Mouse (Mus musculus): ENCODE measurements around the gene Ddost. TPM values are rescaled to one million over a fixed set of nuclear protein-coding genes. Genes with fewer than 3 reads are reported as not detected.

The Ddost gene
- 226 and 241 TPM in 2 replicates for polyA plus RNA-seq (2016; fragmentation: Nextera tagmentation; extraction: Ambion mirVana)

GRCm38 (mm10) chr4:138304340-138305104 is at the start of gene Ddost:
Gene Ddost (plus strand): TSS chr4:138304730.
- Histone ChIP-seq H3K9me3 (no peaks in the 10 kb centered on the region), H3K27me3 (replicated peaks) (no peaks in the 10 kb centered on the region), H3K27ac (peak within 1 kb of the TSS; percentile 50), H3K4me1 (peaks cover 18% of the 10 kb centered on the region), H3K4me2 (replicated peaks) (peak within 1 kb of the TSS; percentile 91), H3K9ac (peak within 1 kb of the TSS; percentile 90), H3K36me3 (peaks cover 23% of the 10 kb centered on the region), H3K4me3 (peak within 1 kb of the TSS; percentile 95)
- ATAC-seq (ENCODE audit: low FRiP score, low read depth), result peak; percentile 98
- under 1% methylated on average over 64 of the region's 64 CpGs for WGBS

- H3K27me3 ChIP-seq (replicated peaks), result peaks cover 30% of the 10 kb centered on the region
- no peak overlapping the region for H3K4me2 ChIP-seq (replicated peaks)
- 83% methylated on average over 22 of the region's 22 CpGs for WGBS
Observed at GRCm38 (mm10) chr4:138257116-138257687, 47.3 kb upstream of the Ddost start.

GRCm38 (mm10) chr4:138258663-138259062 is 45.9 kb upstream of the Ddost start:
- WGBS, result 80% methylated on average over 7 of the region's 7 CpGs
- H3K27me3 ChIP-seq (replicated peaks), result peaks cover 26% of the 10 kb centered on the region

More at GRCm38 (mm10) chr4:138257116-138257687, 47.3 kb upstream of the Ddost start:
- H3K9me3 ChIP-seq, result no peaks in the 10 kb centered on the region
- H3K36me3 ChIP-seq, result no peaks in the 10 kb centered on the region; the same call in 1 of the 2 replicates
- no peak overlapping the region for H3K27ac ChIP-seq
- no peak overlapping the region for H3K4me3 ChIP-seq
- H3K4me1 ChIP-seq, result peaks cover 7% of the 10 kb centered on the region
- no peak overlapping the region for H3K9ac ChIP-seq
- ATAC-seq (ENCODE audit: low FRiP score, low read depth), result no peak

GRCm38 (mm10) chr4:138259482-138259881 is 45.0 kb upstream of the Ddost start:
- H3K27ac ChIP-seq, result no peak overlapping the region
- peaks cover 26% of the 10 kb centered on the region for H3K27me3 ChIP-seq (replicated peaks)
- no peaks in the 10 kb centered on the region; the same call in 1 of the 2 replicates for H3K36me3 ChIP-seq
- no peak for ATAC-seq (ENCODE audit: low FRiP score, low read depth)
- no peaks in the 10 kb centered on the region for H3K9me3 ChIP-seq
- H3K4me3 ChIP-seq, result no peak overlapping the region
- 81% methylated on average over 5 of the region's 5 CpGs for WGBS
- H3K4me2 ChIP-seq (replicated peaks), result no peak overlapping the region
- H3K9ac ChIP-seq, result no peak overlapping the region
- H3K4me1 ChIP-seq, result peaks cover 5% of the 10 kb centered on the region

More at GRCm38 (mm10) chr4:138258663-138259062, 45.9 kb upstream of the Ddost start:
- no peak overlapping the region for H3K4me3 ChIP-seq
- no peaks in the 10 kb centered on the region; the same call in 1 of the 2 replicates for H3K36me3 ChIP-seq
- no peaks in the 10 kb centered on the region for H3K9me3 ChIP-seq
- H3K4me2 ChIP-seq (replicated peaks), result no peak overlapping the region
- no peak overlapping the region for H3K9ac ChIP-seq
- H3K27ac ChIP-seq, result no peak overlapping the region
- no peak for ATAC-seq (ENCODE audit: low FRiP score, low read depth)
- peaks cover 5% of the 10 kb centered on the region for H3K4me1 ChIP-seq

GRCm38 (mm10) chr4:138261843-138262681 is 42.5 kb upstream of the Ddost start:
- under 1% methylated on average over 74 of the region's 78 CpGs for WGBS
- Histone ChIP-seq H3K27me3 (replicated peaks) (peaks cover 18% of the 10 kb centered on the region), H3K36me3 (no peaks in the 10 kb centered on the region), H3K9me3 (no peaks in the 10 kb centered on the region), H3K4me1 (peaks cover 5% of the 10 kb centered on the region), H3K4me3 (peak overlapping the region; percentile 70), H3K9ac (peak overlapping the region; percentile 45; the same call in 1 of the 2 replicates), H3K4me2 (replicated peaks) (peak overlapping the region; percentile 75), H3K27ac (no peak overlapping the region)
- peak; percentile 90 for ATAC-seq (ENCODE audit: low FRiP score, low read depth)

GRCm38 (mm10) chr4:138267869-138268268 is 36.7 kb upstream of the Ddost start:
- Histone ChIP-seq H3K4me1 (peaks cover 1% of the 10 kb centered on the region; the same call in 1 of the 2 replicates), H3K27me3 (replicated peaks) (peaks cover 13% of the 10 kb centered on the region), H3K27ac (no peak overlapping the region), H3K4me2 (replicated peaks) (no peak overlapping the region), H3K36me3 (no peaks in the 10 kb centered on the region), H3K9ac (no peak overlapping the region), H3K4me3 (no peak overlapping the region), H3K9me3 (no peaks in the 10 kb centered on the region)
- ATAC-seq (ENCODE audit: low FRiP score, low read depth), result no peak
- WGBS, result 91% methylated on average over 10 of the region's 10 CpGs

GRCm38 (mm10) chr4:138272011-138272997 is 32.2 kb upstream of the Ddost start:
- H3K4me3 ChIP-seq, result no peak overlapping the region
- no peaks in the 10 kb centered on the region for H3K4me1 ChIP-seq
- no peaks in the 10 kb centered on the region for H3K27me3 ChIP-seq (replicated peaks)
- no peak overlapping the region for H3K27ac ChIP-seq
- ATAC-seq (ENCODE audit: low FRiP score, low read depth), result no peak
- no peaks in the 10 kb centered on the region for H3K36me3 ChIP-seq
- H3K4me2 ChIP-seq (replicated peaks), result no peak overlapping the region
- WGBS, result 72% methylated on average over 14 of the region's 14 CpGs
- H3K9me3 ChIP-seq, result no peaks in the 10 kb centered on the region
- no peak overlapping the region for H3K9ac ChIP-seq

GRCm38 (mm10) chr4:138278346-138278745 is 26.2 kb upstream of the Ddost start:
- Histone ChIP-seq H3K36me3 (no peaks in the 10 kb centered on the region), H3K27ac (no peak overlapping the region), H3K9ac (no peak overlapping the region), H3K4me1 (no peaks in the 10 kb centered on the region), H3K4me2 (replicated peaks) (no peak overlapping the region), H3K27me3 (replicated peaks) (no peaks in the 10 kb centered on the region), H3K4me3 (no peak overlapping the region), H3K9me3 (no peaks in the 10 kb centered on the region)
- no peak for ATAC-seq (ENCODE audit: low FRiP score, low read depth)
- WGBS, result 79% methylated on average over 7 of the region's 7 CpGs

- Histone ChIP-seq H3K4me2 (replicated peaks) (no peak overlapping the region), H3K9ac (no peak overlapping the region), H3K4me1 (no peaks in the 10 kb centered on the region), H3K27me3 (replicated peaks) (no peaks in the 10 kb centered on the region), H3K36me3 (no peaks in the 10 kb centered on the region), H3K9me3 (no peaks in the 10 kb centered on the region), H3K27ac (no peak overlapping the region), H3K4me3 (no peak overlapping the region)
- 29% methylated on average over 4 of the region's 4 CpGs for WGBS
- ATAC-seq (ENCODE audit: low FRiP score, low read depth), result no peak
Observed at GRCm38 (mm10) chr4:138282834-138283233, 21.7 kb upstream of the Ddost start.

GRCm38 (mm10) chr4:138286411-138286810 is 18.1 kb upstream of the Ddost start:
- Histone ChIP-seq H3K4me2 (replicated peaks) (no peak overlapping the region), H3K27ac (no peak overlapping the region), H3K9me3 (no peaks in the 10 kb centered on the region), H3K4me1 (no peaks in the 10 kb centered on the region), H3K4me3 (no peak overlapping the region), H3K36me3 (no peaks in the 10 kb centered on the region), H3K9ac (no peak overlapping the region), H3K27me3 (replicated peaks) (peaks cover 3% of the 10 kb centered on the region; the same call in 1 of the 2 replicates)
- 91% methylated on average over 12 of the region's 12 CpGs for WGBS
- no peak for ATAC-seq (ENCODE audit: low FRiP score, low read depth)

- no peaks in the 10 kb centered on the region for H3K36me3 ChIP-seq
- H3K27ac ChIP-seq, result no peak overlapping the region
- 88% methylated on average over 7 of the region's 7 CpGs for WGBS
- no peak overlapping the region for H3K4me2 ChIP-seq (replicated peaks)
- no peaks in the 10 kb centered on the region for H3K9me3 ChIP-seq
- peaks cover 4% of the 10 kb centered on the region for H3K4me1 ChIP-seq
- ATAC-seq (ENCODE audit: low FRiP score, low read depth), result no peak
- H3K9ac ChIP-seq, result no peak overlapping the region
- H3K27me3 ChIP-seq (replicated peaks), result peaks cover 3% of the 10 kb centered on the region; the same call in 1 of the 2 replicates
- no peak overlapping the region for H3K4me3 ChIP-seq
Observed at GRCm38 (mm10) chr4:138288691-138289090, 15.8 kb upstream of the Ddost start.

Data from neural tube, embryonic 12.5 days (tissue).